Mouse (Mus musculus) thymus, postnatal 0 days (tissue): ENCODE data around the gene Comt. TPM values are rescaled to one million over a fixed set of nuclear protein-coding genes. Genes with fewer than 3 reads are reported as not detected.

Experiments
- DNase-seq: peaks from one replicate; pipeline ENCODE4 v3.0.0-alpha.2; 2015; ENCODE audit warnings: low spot score
- microRNA-seq: library from miRNA; unstranded; fragments of <30 nt; microRNA quantifications from one replicate; pipeline ENCODE4, GENCODE M21; 2016; ENCODE audit warnings: borderline number of aligned reads
- polyA plus RNA-seq: library from polyadenylated mRNA; unstranded; fragments of >200 nt; fragmentation: Nextera tagmentation; extraction: Ambion mirVana; gene quantifications from 2 replicates; pipeline ENCODE4 v1.2.1, GENCODE M21; 2015

Gene Comt
- polyA plus RNA-seq, 1 experiment from 2014 or later = 83.6 TPM

GRCm38 (mm10) chr16:18362948-18363347 lies 63.7 kb downstream of the Comt start:
- DNase-seq = no peak

- DNase-seq = no peak
These were observed 66.4 kb downstream of the Comt start for GRCm38 (mm10) chr16:18360151-18360805.

- no peak for DNase-seq
These were observed 68.7 kb downstream of the Comt start for GRCm38 (mm10) chr16:18357977-18358376.

- no peak for DNase-seq
These were observed 69.7 kb downstream of the Comt start for GRCm38 (mm10) chr16:18356961-18357360.

Small RNA genes lying within 50 kb of the gene (microRNA-seq; reads per million reads assigned to microRNA genes)
- gene Gm26219 = not detected

Other genes with a start within 250 kb of the Comt start
- 0.13 TPM in 1 of 2 replicates, not detected in the other for gene Ccdc188, start 209.0 kb downstream of the Comt start, polyA plus RNA-seq
- 25.2 and 27.1 TPM in 2 replicates for gene Zdhhc8, start 191.7 kb downstream of the Comt start, polyA plus RNA-seq
- 86.9 and 88.5 TPM in 2 replicates for gene Trmt2a, start 178.2 kb downstream of the Comt start, polyA plus RNA-seq
- 582 and 637 TPM in 2 replicates for gene Ranbp1, start 178.1 kb downstream of the Comt start, polyA plus RNA-seq
- gene Gm49776, start 168.5 kb downstream of the Comt start, polyA plus RNA-seq = 2.4 and 6.3 TPM in 2 replicates
- gene Dgcr8, start 137.6 kb downstream of the Comt start, polyA plus RNA-seq = 25.1 and 27.8 TPM in 2 replicates
- gene Tango2, start 78.7 kb downstream of the Comt start, polyA plus RNA-seq = 37.1 and 41.2 TPM in 2 replicates
- gene Arvcf, start 78.7 kb downstream of the Comt start, polyA plus RNA-seq = 31.2 and 40.0 TPM in 2 replicates
- 11.3 and 12.3 TPM in 2 replicates for gene Txnrd2, start 468 bp downstream of the Comt start, polyA plus RNA-seq
- gene Gnb1l, start 71.9 kb upstream of the Comt start, polyA plus RNA-seq = 34.2 and 35.2 TPM in 2 replicates
- 4.6 and 5.6 TPM in 2 replicates for gene Rtl10, start 72.0 kb upstream of the Comt start, polyA plus RNA-seq
- 0.24 and 0.25 TPM in 2 replicates for gene Tbx1, start 163.8 kb upstream of the Comt start, polyA plus RNA-seq
- 0.71 and 0.78 TPM in 2 replicates for gene Gp1bb, start 195.6 kb upstream of the Comt start, polyA plus RNA-seq
- not detected in 2 replicates for gene Gm49601, start 199.6 kb upstream of the Comt start, polyA plus RNA-seq
- gene Sept5, start 203.1 kb upstream of the Comt start, polyA plus RNA-seq = 1.7 TPM in 2 replicates